Mouse (Mus musculus) heart, postnatal 4 days (tissue): ENCODE results near the gene Plg. TPM values are rescaled to one million over a fixed set of nuclear protein-coding genes. Genes with fewer than 3 reads are reported as not detected.

Source experiments
- DNase-seq: peaks from one replicate; pipeline ENCODE4 v3.0.0; 2021
- total RNA-seq, 2 experiments: library from RNA; stranded (reverse); gene quantifications; 2 replicates each; pipeline ENCODE4 v1.2.3; 2021

The Plg gene
- total RNA-seq, 2 experiments from 2014 or later: 0.11 TPM; not detected in 1

DNA sequence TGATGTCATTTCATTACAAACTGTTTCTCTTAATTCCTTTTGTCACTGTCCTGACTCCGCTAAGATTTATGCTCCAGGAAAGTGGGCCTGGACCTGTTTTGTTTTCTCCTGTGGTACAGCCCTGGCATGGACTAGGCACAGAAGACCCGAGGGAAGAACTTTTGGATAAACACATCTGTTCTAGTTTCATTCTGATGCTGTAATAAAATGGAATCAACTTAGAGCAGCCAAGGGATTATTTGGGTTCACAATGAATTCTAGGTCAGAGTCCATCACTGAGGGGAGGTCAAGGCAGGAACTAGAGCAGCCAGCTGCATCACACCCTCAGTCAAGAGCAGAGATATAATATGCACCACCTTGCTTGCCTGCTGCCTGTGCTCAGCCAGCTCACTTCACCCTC lies 9.4 kb downstream of the Plg start:
- DNase-seq: no peak

- DNase-seq: no peak
Observed at GRCm38 (mm10) chr17:12388239-12388638, 9.8 kb downstream of the Plg start.

GRCm38 (mm10) chr17:12396163-12396677 lies 17.8 kb downstream of the Plg start:
- DNase-seq: no peak

- peak; percentile 22 for DNase-seq
Observed at GRCm38 (mm10) chr17:12403420-12403819, 25.0 kb downstream of the Plg start.

DNA sequence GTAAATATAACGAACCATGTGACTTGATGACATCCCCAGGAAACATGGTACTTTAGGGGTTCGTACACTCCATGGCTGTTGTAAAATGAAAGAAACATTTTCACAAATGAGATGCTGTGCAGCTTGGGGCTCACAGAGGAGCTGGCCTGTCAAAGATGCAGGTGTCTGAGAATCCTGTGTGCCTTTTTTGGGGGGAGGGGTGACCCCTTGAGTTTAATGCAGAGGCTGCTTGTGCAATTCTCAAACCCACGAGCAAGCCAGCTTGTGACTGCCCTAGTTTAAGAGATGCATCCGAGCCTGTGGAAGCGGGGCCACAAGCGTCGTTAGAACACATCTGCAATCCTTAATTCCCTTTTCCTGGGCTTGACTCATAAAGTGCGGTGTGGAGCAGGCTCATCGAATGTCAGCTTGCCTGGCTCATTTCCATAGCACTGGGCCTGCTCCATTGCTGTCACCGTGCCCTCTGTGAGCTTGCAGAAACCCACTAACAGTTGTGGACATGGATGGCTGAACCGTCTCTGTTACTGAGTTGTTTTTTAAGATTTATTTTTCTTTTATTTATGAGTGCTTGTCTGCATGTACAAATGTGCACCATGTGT lies 31.0 kb downstream of the Plg start:
- DNase-seq: no peak

DNA sequence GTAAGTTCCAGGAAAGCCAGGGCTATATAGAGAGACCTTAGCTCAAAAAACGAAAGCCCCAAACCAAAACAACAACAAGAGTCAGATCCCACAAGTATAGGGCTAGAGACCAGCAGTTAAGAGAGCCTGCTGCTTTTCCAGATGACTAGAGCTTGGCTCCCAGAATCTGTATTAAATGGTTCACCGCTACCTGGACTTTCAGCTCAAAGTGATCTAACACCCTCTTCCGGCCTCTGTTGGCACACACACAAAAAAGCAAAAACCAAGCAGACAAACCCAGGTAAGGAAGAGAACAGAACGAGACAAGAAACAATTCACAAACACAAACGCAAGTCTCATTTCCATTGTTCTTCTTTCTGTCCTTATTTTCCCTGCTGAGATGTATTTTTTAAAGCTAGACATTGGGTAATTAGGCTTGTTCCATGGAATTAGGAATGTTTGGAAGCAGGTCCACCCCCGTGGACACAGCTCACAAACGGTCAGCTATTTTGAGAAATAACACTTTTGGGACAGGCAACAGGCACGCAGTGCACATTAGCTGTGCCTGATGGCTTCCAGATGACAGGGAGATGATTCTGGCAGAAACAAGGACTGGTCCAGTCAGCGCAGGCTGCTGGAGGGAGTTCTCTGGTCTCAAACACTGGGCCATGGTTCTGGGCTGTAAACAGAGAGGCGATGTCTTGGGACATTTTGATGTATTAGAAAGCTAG lies 33.9 kb downstream of the Plg start:
- DNase-seq: no peak

- no peak for DNase-seq
Observed at GRCm38 (mm10) chr17:12412891-12413237, 34.5 kb downstream of the Plg start.

DNA sequence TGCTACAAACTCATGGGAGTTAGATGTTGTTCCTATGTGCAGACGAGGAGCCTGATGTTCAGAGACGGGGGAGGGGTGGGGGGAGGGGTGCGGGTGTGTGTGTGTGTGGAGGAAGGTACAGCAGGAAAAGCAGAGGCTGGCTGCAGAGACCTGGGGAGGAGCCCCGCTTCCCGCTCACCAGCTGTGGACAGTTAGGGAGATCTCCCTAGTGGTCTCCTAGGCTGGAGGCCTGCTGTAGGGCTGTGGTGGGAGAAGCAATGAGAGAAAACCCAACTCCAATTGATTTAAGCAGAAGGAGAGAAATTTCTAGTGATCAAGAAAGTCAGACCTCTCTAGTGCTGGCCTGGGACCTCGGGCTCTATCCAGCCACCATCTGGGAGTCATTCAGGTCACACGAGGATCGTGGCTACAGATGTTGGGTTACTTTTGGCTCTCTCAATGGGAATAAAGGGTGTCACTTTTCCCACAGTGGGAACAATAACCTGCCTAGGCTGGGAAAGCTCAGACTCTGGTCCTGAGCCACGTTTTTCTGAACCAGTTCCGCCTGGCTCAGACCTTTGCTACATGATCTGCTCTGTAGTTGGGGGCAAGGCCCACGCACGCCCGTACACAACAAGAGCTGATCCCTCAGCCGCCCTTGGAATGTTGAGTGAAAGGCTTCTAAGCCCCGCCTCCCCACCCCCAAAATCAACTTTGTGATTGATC lies 36.8 kb downstream of the Plg start:
- no peak for DNase-seq

GRCm38 (mm10) chr17:12415741-12416140 lies 37.3 kb downstream of the Plg start:
- DNase-seq: no peak

DNA sequence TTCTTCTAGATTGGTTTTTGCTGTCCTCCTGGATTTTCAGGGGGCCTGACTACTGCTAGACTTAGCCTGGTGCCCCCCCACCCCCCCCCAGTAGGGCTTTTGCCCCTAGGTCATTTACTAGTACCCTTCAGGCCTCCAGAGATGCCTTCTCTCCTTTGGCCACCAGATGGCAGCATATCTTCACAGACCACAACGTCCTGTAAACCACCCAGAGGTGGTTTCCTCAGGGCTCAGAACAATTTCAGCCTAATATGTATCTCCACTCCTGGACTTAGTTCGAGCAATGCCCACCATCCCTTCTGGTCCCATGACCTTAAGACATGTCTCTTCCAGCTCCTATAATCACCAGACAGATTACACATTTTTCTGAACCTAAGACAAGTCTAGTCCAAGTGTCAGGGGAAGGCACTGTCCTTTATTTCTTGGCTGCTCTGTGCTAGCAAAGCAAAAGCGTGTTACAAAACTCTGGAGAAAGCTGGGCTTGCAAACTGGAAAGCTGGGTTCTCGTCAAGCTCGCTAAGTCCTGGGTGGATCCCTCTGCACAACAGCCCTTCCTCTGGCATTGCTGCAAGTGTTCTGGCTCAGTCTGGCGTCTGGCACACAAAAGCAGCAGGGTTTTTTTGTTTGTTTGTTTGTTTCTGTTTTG lies 38.0 kb downstream of the Plg start:
- DNase-seq: peak; percentile 91

DNA sequence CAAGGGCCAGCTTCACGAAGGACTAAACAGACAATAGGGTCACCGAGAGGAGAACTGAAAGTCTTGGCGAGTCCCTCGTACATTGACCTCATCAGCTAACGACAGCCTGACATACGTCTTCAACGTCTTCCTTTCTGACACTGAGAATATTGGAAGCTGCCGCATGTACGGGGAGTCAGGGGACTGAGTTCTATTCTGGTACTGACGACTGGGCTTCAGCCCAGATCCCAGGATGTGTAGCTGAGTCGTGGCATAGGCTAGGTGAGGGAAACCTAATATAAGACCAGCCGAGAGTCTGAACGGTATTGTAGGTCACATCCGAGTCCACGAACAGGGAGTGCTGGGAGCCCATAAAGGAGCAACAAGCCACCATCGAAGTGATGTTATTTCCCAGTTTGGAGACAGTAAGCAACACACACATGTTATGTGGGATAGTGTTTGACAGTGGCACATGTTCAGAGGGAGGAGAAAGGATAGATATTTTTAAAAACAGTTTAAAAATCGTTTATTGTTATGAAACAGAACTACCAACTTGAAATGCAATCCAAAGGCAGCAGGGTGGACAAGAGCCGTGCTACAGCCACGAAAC lies 41.2 kb downstream of the Plg start:
- no peak for DNase-seq

GRCm38 (mm10) chr17:12420886-12421574 lies 42.6 kb downstream of the Plg start:
- DNase-seq: peak; percentile 32

DNA sequence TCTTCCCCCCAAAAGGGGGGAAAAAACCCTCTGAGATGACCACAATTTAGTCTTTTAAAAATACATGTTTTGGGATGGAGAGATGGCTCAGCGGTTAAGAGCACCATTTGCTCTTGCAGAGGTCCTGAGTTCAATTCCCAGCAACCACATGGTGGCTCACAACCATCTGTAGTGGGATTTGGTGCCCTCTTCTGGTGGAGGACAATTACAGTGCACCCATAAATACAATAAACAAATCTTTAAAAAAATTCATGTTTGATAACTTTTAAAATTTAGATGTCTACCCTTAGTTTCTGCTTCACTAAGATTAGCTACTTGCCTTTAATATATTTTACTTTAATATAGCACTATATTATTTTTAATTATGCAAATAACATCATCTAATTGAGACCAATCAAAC lies 43.7 kb downstream of the Plg start:
- no peak for DNase-seq

GRCm38 (mm10) chr17:12427156-12427555 lies 48.7 kb downstream of the Plg start:
- no peak for DNase-seq

DNA sequence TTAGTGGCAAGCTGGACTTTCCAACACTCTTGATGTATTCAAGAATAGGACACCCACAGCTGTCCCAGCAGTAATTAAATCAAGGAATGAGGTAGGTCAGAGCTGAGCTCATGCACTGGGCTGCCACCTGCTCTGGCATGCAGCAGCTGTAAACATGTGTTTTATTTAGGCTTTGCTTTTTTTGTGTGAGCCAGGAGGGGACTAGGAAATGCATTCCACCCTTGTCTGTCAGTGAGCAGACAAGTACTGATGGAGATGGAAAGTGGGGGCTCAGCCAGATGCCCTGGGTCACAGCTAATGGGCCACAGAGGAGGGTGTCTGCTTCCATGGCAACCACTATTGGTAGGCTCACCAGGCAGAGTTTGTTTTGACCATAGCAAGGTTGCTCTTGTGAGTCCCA lies 50.0 kb downstream of the Plg start:
- DNase-seq: peak; percentile 20

DNA sequence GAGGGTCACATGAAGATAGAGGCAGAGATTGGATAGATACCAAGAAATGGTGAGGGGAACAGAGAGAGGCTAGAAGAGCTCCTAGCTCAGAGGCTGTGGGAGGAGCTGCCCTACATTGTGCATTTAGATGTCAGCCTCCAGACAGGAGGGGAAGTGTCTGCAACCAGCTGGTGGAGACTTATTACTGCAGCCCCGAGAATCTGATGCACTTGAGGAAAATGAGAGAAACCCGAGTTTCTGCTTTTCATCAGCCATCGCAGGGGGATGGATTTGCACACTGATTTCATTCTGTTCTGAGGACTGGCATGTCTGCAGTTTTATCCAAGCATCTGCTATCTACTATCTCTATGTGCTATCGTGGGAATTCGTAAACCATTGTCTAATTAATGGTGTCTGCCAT lies 53.3 kb downstream of the Plg start:
- no peak for DNase-seq

DNA sequence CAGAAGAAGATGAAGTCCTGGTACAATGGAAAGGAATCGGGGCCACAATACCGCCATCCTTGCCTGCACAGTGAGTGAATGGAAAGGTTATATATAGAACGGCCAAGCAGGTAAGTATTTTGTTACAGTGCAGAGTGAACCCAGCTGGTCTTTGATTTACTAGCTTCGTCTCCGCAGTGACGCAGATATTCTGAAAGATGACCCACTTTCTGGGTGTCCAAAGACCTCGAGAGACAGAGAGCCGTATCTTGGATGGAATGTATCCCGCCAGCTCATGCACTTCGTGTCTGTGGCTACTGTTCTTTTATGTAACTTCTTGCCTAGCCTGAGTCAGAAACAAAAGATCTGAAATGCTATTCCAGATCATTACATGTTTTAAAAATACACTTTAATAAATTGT lies 59.4 kb downstream of the Plg start:
- DNase-seq: no peak

DNA sequence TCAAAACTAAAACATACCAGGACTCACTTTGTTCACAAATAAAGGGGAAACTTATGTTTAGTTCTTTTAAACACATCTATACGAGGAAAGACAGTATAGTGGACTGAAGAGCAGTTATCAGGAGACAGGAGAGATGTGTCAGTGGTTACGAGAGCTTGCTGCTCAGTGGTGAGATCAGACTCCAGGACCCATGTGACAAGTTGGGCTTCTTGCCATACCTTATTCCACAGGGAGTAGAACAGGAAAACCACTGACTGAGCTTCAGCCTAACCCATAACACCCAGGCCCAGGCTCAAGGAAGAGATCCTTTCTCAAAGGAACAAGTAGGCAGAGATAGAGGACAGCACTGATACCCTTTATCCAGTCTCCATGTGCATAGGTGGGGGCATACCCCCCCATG lies 66.2 kb downstream of the Plg start:
- peak; percentile 44 for DNase-seq

GRCm38 (mm10) chr17:12451234-12451633 lies 72.8 kb downstream of the Plg start:
- peak; percentile 14 for DNase-seq

DNA sequence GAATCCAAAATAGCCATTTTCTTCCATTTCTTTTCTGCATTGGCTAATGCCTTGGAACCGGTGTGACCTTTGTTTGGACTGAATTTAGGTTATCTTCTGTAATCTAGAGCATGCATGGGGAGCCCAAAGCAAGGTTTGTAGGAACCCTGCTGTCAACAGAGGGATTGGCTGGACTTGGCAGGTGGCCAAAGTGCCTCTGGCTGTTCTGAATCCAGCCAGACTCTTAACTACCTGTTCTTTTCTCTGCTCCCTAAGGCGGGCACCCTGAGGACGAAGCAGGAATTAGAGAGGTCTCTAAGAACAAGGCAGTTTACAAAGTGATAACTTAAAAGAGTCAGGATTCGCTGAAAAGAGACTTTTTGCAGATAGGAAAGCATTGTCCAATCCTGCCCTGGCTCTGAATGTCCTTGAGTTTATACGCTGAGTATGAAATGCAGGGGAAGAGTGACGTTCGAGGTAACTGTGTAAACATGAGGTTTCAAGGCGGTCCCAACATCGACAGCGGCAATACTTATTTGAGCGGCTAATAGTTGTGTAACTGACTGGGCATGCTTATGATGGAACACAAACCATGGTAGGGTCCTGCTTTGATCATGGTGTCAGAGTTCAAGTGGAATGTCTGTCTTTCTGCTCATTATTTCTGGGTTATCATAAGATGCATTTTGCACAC lies 74.6 kb downstream of the Plg start:
- peak; percentile 26 for DNase-seq

DNA sequence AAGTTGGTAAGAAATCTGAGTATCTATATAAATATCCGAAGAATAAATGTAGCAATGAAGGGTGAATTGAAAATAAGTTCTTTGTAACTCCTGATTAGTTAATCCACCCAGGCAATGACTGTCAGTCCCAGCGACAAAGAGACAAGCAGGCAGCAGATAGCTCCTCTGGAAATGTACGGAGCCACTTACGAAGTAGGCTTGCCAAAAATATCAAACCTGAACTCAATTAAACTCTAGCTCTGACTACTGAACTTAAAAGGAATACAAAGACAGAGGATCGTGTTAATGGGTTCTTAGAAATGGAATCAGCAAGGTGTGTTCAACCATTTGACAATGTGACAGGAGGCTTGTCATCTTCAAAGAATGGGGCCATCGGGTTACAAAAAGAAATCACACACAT lies 75.3 kb downstream of the Plg start:
- no peak for DNase-seq
